Mouse (Mus musculus) MEL (cell line): ENCODE measurements at regions not wholly inside any gene's neighbourhood (a gene's known extent, or its start where the extent isn't known, plus 50 kb on each side); places are given as distances from the start of the nearest gene placed in this dataset.

Source experiments
- CTCF ChIP-seq, 3 experiments: IDR thresholded peaks in 2 of 3; conservative IDR thresholded peaks in 1 of 3; 2 replicates each; pipeline ENCODE4 v1.5.1; 2011 to 2012; ENCODE audit warnings: low read length in 3 of 3, low read depth in 2 of 3, mild to moderate bottlenecking in 2 of 3, improper control_type of control experiment in 1 of 3, inconsistent platforms in 1 of 3, mixed read lengths in 1 of 3, moderate library complexity in 1 of 3; ENCODE audit not compliant: control insufficient read depth in 1 of 3, insufficient read depth in 1 of 3, poor library complexity in 1 of 3, severe bottlenecking in 1 of 3
- EP300 ChIP-seq, 2 experiments: IDR thresholded peaks; 2 replicates each; pipeline ENCODE4 v1.6.1; 2011; ENCODE audit warnings: improper control_type of control experiment in 2 of 2, low read length in 2 of 2, low read depth in 1 of 2, mild to moderate bottlenecking in 1 of 2
- GATA1 ChIP-seq: IDR thresholded peaks from 2 replicates; pipeline ENCODE4 v1.6.1; 2011; ENCODE audit warnings: low read depth, low read length, improper control_type of control experiment
- MAFK ChIP-seq: IDR thresholded peaks from 2 replicates; pipeline ENCODE4 v1.6.1; 2011; ENCODE audit warnings: low read depth, mild to moderate bottlenecking, low read length, improper control_type of control experiment, borderline replicate concordance
- MAX ChIP-seq: IDR thresholded peaks from 2 replicates; pipeline ENCODE4 v1.6.1; 2011; ENCODE audit warnings: low read length, improper control_type of control experiment
- MXI1 ChIP-seq: IDR thresholded peaks from 2 replicates; pipeline ENCODE4 v1.6.1; 2011; ENCODE audit warnings: mild to moderate bottlenecking, low read depth, low read length, improper control_type of control experiment
- POLR2A ChIP-seq, 2 experiments: IDR thresholded peaks; 2 replicates each; pipeline ENCODE4 v1.6.1; 2011 to 2012; ENCODE audit warnings: low read length in 2 of 2, mild to moderate bottlenecking in 2 of 2, control low read depth in 1 of 2, improper control_type of control experiment in 1 of 2, low read depth in 1 of 2, moderate library complexity in 1 of 2; ENCODE audit not compliant: control insufficient read depth in 1 of 2, insufficient read depth in 1 of 2, poor library complexity in 1 of 2
- POLR2AphosphoS5 ChIP-seq: IDR thresholded peaks from 2 replicates; pipeline ENCODE4 v1.6.1; 2012; ENCODE audit warnings: low read depth, borderline replicate concordance, mild to moderate bottlenecking, inconsistent platforms, low read length, moderate library complexity, mixed read lengths
- SIN3A ChIP-seq: IDR thresholded peaks from 2 replicates; pipeline ENCODE4 v1.6.1; 2012; ENCODE audit warnings: low read length, improper control_type of control experiment, inconsistent platforms
- TAL1 ChIP-seq: IDR thresholded peaks from 2 replicates; pipeline ENCODE4 v1.6.1; 2012; ENCODE audit warnings: mild to moderate bottlenecking, inconsistent platforms, low read length, moderate library complexity, mixed read lengths
- USF1 ChIP-seq: IDR thresholded peaks from 2 replicates; pipeline ENCODE4 v1.6.1; 2014; ENCODE audit warnings: low read depth, mild to moderate bottlenecking, inconsistent platforms, low read length, improper control_type of control experiment, moderate library complexity
- USF2 ChIP-seq, 2 experiments: IDR thresholded peaks; 2 replicates each; pipeline ENCODE4 v1.6.1; 2011 to 2012; ENCODE audit warnings: improper control_type of control experiment in 2 of 2, low read length in 2 of 2, borderline replicate concordance in 1 of 2, inconsistent platforms in 1 of 2, low read depth in 1 of 2, mild to moderate bottlenecking in 1 of 2; ENCODE audit not compliant: insufficient read depth in 1 of 2
- ZMIZ1 ChIP-seq: IDR thresholded peaks from 2 replicates; pipeline ENCODE4 v1.6.1; 2012; ENCODE audit warnings: low read depth, mild to moderate bottlenecking, inconsistent platforms, low read length, improper control_type of control experiment, moderate library complexity
- ZNF384 ChIP-seq: IDR thresholded peaks from 2 replicates; pipeline ENCODE4 v1.6.1; 2012; ENCODE audit warnings: low read depth, mild to moderate bottlenecking, inconsistent platforms, low read length, improper control_type of control experiment

DNA sequence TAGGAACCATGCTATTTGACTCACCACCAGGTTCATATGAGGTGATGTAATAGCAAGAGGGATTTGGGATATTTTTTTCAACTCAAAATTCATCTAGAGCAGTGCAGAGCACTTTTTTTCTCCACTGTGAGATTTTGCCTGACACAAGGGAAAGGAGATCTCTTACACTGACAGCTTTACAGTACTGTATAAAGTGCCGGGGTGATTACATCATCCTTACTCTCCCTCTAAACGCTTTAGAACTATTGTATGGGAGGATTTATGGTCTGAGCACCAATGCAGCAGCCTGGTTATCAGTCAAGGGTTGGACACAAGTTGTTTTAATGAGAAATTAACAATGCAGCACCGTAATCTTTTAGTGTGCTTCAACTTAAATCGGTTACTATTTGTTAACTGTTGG lies 196.5 kb downstream of the Bmp2 start:
- TF ChIP-seq CTCF (IDR thresholded peaks at IDR 0.05 in 2 of 3, conservative IDR thresholded peaks at IDR 0.05 in 1 of 3; ENCODE audit: control insufficient read depth in 1 of 3, insufficient read depth in 1 of 3, low read depth in 2 of 3, low read length in 3 of 3, poor library complexity in 1 of 3, severe bottlenecking in 1 of 3): no peak
- no peak for TF ChIP-seq MAFK
- no peak for TF ChIP-seq POLR2A (IDR thresholded peaks at IDR 0.05; ENCODE audit: control insufficient read depth in 1 of 2, insufficient read depth in 1 of 2, low read depth in 1 of 2, low read length in 2 of 2, poor library complexity in 1 of 2)
- no peak for TF ChIP-seq MXI1
- TF ChIP-seq POLR2AphosphoS5: no peak
- no peak for TF ChIP-seq TAL1
- TF ChIP-seq GATA1: no peak
- TF ChIP-seq MAX: no peak
- TF ChIP-seq USF1: no peak
- no peak for TF ChIP-seq ZNF384
- no peak for TF ChIP-seq ZMIZ1
- no peak for TF ChIP-seq EP300 (IDR thresholded peaks at IDR 0.05; ENCODE audit: low read depth in 1 of 2, low read length in 2 of 2)
- TF ChIP-seq USF2 (IDR thresholded peaks at IDR 0.05; ENCODE audit: borderline replicate concordance in 1 of 2, insufficient read depth in 1 of 2, low read depth in 1 of 2, low read length in 2 of 2): no peak
- TF ChIP-seq SIN3A: no peak
